Mouse (Mus musculus): Measurements from ENCODE around the gene BC017158.
A peak's percentile ranks its signal among the peaks of the same experiment; 100 is the strongest.

DNA sequence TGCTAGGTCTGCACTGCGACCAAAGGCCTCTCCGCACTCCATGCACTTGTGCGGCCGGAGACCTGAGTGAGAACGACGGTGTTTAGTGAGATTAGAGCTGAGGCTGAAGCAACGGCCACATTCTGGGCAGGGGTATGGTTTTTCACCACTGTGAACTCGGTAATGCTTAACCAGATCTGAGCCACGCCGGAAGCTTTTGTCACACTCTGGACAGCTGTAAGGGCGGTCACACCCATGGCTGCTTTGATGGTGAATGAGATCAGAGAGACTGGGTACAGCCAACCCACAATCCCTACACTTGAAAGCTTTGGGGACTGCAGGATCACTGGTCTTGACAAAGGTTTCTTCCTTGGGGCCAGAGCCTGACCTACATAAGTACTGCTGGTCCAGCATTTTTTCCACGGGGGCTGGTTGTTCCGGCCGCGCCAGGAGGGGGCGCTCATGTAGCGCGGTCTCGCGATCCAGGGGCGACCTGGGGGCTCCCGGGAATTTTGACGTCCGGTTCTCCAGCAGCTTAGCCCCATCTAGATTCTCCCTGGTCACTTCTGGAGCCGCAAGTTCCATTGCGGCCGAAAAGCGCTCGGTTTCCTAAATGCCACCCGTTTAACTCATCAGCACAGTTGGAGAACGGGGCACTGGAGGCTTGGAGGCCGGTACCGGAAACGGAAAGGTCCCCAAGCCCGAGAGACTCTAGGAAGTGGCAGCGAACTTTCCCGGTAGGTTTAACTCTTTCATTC is 60.9 kb downstream of the BC017158 start, which contains the start of gene Armc5:
- TF ChIP-seq CTCF (conservative IDR thresholded peaks at IDR 0.05; ENCODE audit: low read length) = peak; percentile 82
- TF ChIP-seq POU5F1 (IDR thresholded peaks at IDR 0.05; ENCODE audit: borderline replicate concordance, low read length) = no peak

All from E14TG2a.4 (cell line).